Mouse (Mus musculus): ENCODE measurements at regions not wholly inside any gene's neighbourhood (a gene's known extent, or its start where the extent isn't known, plus 50 kb on each side); places are given as distances from the start of the nearest gene placed in this dataset.
A peak's percentile ranks its signal among the peaks of the same experiment; 100 is the strongest.

GRCm38 (mm10) chr13:6397648-6398047, 150.3 kb upstream of the Pitrm1 start:
- Histone ChIP-seq H3K27me3 (ENCODE audit: control insufficient read depth, insufficient read depth, low read length, poor library complexity, severe bottlenecking) (no peaks in the 10 kb centered on the region), H3K36me3 (ENCODE audit: control insufficient read depth, insufficient read depth, low read length, poor library complexity, severe bottlenecking) (no peaks in the 10 kb centered on the region)
- no peak for DNase-seq (ENCODE audit: low read depth, low spot score)

- no peak for DNase-seq (ENCODE audit: low read depth, low spot score)
- Histone ChIP-seq H3K36me3 (ENCODE audit: control insufficient read depth, insufficient read depth, low read length, poor library complexity, severe bottlenecking) (no peaks in the 10 kb centered on the region), H3K27me3 (ENCODE audit: control insufficient read depth, insufficient read depth, low read length, poor library complexity, severe bottlenecking) (no peaks in the 10 kb centered on the region)
These were observed 116.1 kb upstream of the Pitrm1 start for GRCm38 (mm10) chr13:6431821-6432220.

- DNase-seq (ENCODE audit: low read depth, low spot score) = no peak
- Histone ChIP-seq H3K36me3 (ENCODE audit: control insufficient read depth, insufficient read depth, low read length, poor library complexity, severe bottlenecking) (no peaks in the 10 kb centered on the region), H3K27me3 (ENCODE audit: control insufficient read depth, insufficient read depth, low read length, poor library complexity, severe bottlenecking) (no peaks in the 10 kb centered on the region)
These were observed 101.0 kb upstream of the Pitrm1 start for GRCm38 (mm10) chr13:6446976-6447375.

- H3K27me3 ChIP-seq (ENCODE audit: control insufficient read depth, insufficient read depth, low read length, poor library complexity, severe bottlenecking) = no peaks in the 10 kb centered on the region
- H3K36me3 ChIP-seq (ENCODE audit: control insufficient read depth, insufficient read depth, low read length, poor library complexity, severe bottlenecking) = no peaks in the 10 kb centered on the region
- no peak for DNase-seq (ENCODE audit: low read depth, low spot score)
These were observed 86.6 kb upstream of the Pitrm1 start for GRCm38 (mm10) chr13:6461363-6461762.

- no peak for DNase-seq (ENCODE audit: low read depth, low spot score)
- H3K27me3 ChIP-seq (ENCODE audit: control insufficient read depth, insufficient read depth, low read length, poor library complexity, severe bottlenecking) = no peaks in the 10 kb centered on the region
- no peaks in the 10 kb centered on the region for H3K36me3 ChIP-seq (ENCODE audit: control insufficient read depth, insufficient read depth, low read length, poor library complexity, severe bottlenecking)
These were observed 82.0 kb upstream of the Pitrm1 start for GRCm38 (mm10) chr13:6465911-6466419.

- H3K27me3 ChIP-seq (ENCODE audit: control insufficient read depth, insufficient read depth, low read length, poor library complexity, severe bottlenecking) = no peaks in the 10 kb centered on the region
- H3K36me3 ChIP-seq (ENCODE audit: control insufficient read depth, insufficient read depth, low read length, poor library complexity, severe bottlenecking) = no peaks in the 10 kb centered on the region
- DNase-seq (ENCODE audit: low read depth, low spot score) = peak; percentile 19
These were observed 78.3 kb upstream of the Pitrm1 start for GRCm38 (mm10) chr13:6469446-6470227.

GRCm38 (mm10) chr13:6470286-6471103, 77.5 kb upstream of the Pitrm1 start:
- no peaks in the 10 kb centered on the region for H3K36me3 ChIP-seq (ENCODE audit: control insufficient read depth, insufficient read depth, low read length, poor library complexity, severe bottlenecking)

GRCm38 (mm10) chr13:6471643-6472042, 76.3 kb upstream of the Pitrm1 start:
- Histone ChIP-seq H3K27me3 (ENCODE audit: control insufficient read depth, insufficient read depth, low read length, poor library complexity, severe bottlenecking) (no peaks in the 10 kb centered on the region), H3K36me3 (ENCODE audit: control insufficient read depth, insufficient read depth, low read length, poor library complexity, severe bottlenecking) (no peaks in the 10 kb centered on the region)
- DNase-seq (ENCODE audit: low read depth, low spot score) = peak; percentile 74

More at GRCm38 (mm10) chr13:6470286-6471103, 77.5 kb upstream of the Pitrm1 start:
- H3K27me3 ChIP-seq (ENCODE audit: control insufficient read depth, insufficient read depth, low read length, poor library complexity, severe bottlenecking) = no peaks in the 10 kb centered on the region
- no peak for DNase-seq (ENCODE audit: low read depth, low spot score)

- no peak for DNase-seq (ENCODE audit: low read depth, low spot score)
- Histone ChIP-seq H3K27me3 (ENCODE audit: control insufficient read depth, insufficient read depth, low read length, poor library complexity, severe bottlenecking) (no peaks in the 10 kb centered on the region), H3K36me3 (ENCODE audit: control insufficient read depth, insufficient read depth, low read length, poor library complexity, severe bottlenecking) (no peaks in the 10 kb centered on the region)
These were observed 74.4 kb upstream of the Pitrm1 start for GRCm38 (mm10) chr13:6473401-6474190.

GRCm38 (mm10) chr13:6479667-6480066, 68.3 kb upstream of the Pitrm1 start:
- no peaks in the 10 kb centered on the region for H3K27me3 ChIP-seq (ENCODE audit: control insufficient read depth, insufficient read depth, low read length, poor library complexity, severe bottlenecking)
- H3K36me3 ChIP-seq (ENCODE audit: control insufficient read depth, insufficient read depth, low read length, poor library complexity, severe bottlenecking) = no peaks in the 10 kb centered on the region
- DNase-seq (ENCODE audit: low read depth, low spot score) = no peak

- Histone ChIP-seq H3K36me3 (ENCODE audit: control insufficient read depth, insufficient read depth, low read length, poor library complexity, severe bottlenecking) (no peaks in the 10 kb centered on the region), H3K27me3 (ENCODE audit: control insufficient read depth, insufficient read depth, low read length, poor library complexity, severe bottlenecking) (no peaks in the 10 kb centered on the region)
- no peak for DNase-seq (ENCODE audit: low read depth, low spot score)
These were observed 63.5 kb upstream of the Pitrm1 start for GRCm38 (mm10) chr13:6484418-6484817.

GRCm38 (mm10) chr13:6487837-6488236, 60.1 kb upstream of the Pitrm1 start:
- Histone ChIP-seq H3K27me3 (ENCODE audit: control insufficient read depth, insufficient read depth, low read length, poor library complexity, severe bottlenecking) (no peaks in the 10 kb centered on the region), H3K36me3 (ENCODE audit: control insufficient read depth, insufficient read depth, low read length, poor library complexity, severe bottlenecking) (no peaks in the 10 kb centered on the region)
- DNase-seq (ENCODE audit: low read depth, low spot score) = no peak

GRCm38 (mm10) chr13:6492916-6493619, 54.9 kb upstream of the Pitrm1 start:
- no peaks in the 10 kb centered on the region for H3K27me3 ChIP-seq (ENCODE audit: control insufficient read depth, insufficient read depth, low read length, poor library complexity, severe bottlenecking)
- DNase-seq (ENCODE audit: low read depth, low spot score) = no peak

More at GRCm38 (mm10) chr13:6492916-6493619, 54.9 kb upstream of the Pitrm1 start:
- no peaks in the 10 kb centered on the region for H3K36me3 ChIP-seq (ENCODE audit: control insufficient read depth, insufficient read depth, low read length, poor library complexity, severe bottlenecking)

All from splenic B cell, adult 2 months (primary cell).